Mouse (Mus musculus) embryonic fibroblast, embryonic 13.5 days (primary cell): Measurements from ENCODE around the gene Ssh1. TPM values are rescaled to one million over a fixed set of nuclear protein-coding genes. Genes with fewer than 3 reads are reported as not detected.

Source experiments
- H3K27ac ChIP-seq: 2 replicates; pipeline ENCODE4 v1.5.1; 2012; ENCODE audit warnings: low read length, control low read depth, inconsistent platforms; ENCODE audit not compliant: insufficient read depth
- H3K4me1 ChIP-seq: 2 replicates; pipeline ENCODE4 v1.6.1; 2011; ENCODE audit warnings: low read length; ENCODE audit not compliant: control insufficient read depth, insufficient read depth
- H3K4me3 ChIP-seq: 2 replicates; pipeline ENCODE4 v1.5.1; 2011; ENCODE audit warnings: mild to moderate bottlenecking, control low read depth, low read length; ENCODE audit not compliant: insufficient read depth
- CTCF ChIP-seq: IDR thresholded peaks from 2 replicates; pipeline ENCODE4 v1.5.1; 2011; ENCODE audit warnings: mild to moderate bottlenecking, control low read depth, low read length, moderate library complexity, borderline replicate concordance; ENCODE audit not compliant: insufficient read depth
- POLR2A ChIP-seq: IDR thresholded peaks from 2 replicates; pipeline ENCODE4 v1.6.1; 2011; ENCODE audit warnings: low read depth, mild to moderate bottlenecking, control low read depth, low read length, moderate library complexity
- polyA plus RNA-seq: library from polyadenylated mRNA; stranded (reverse); fragments of >200 nt; gene quantifications from 2 replicates; pipeline ENCODE4 v1.2.4, GENCODE M21; 2011; ENCODE audit warnings: low read depth; ENCODE audit not compliant: missing spikeins, insufficient read length

Gene Ssh1
- polyA plus RNA-seq, 1 experiment: 22.9 TPM

GRCm38 (mm10) chr5:114024885-114025284 is 31.2 kb upstream of the Ssh1 start:
- H3K4me3 ChIP-seq: no peak overlapping the region
- TF ChIP-seq POLR2A: no peak
- TF ChIP-seq CTCF: no peak
- H3K4me1 ChIP-seq: no peaks in the 10 kb centered on the region
- no peak overlapping the region for H3K27ac ChIP-seq

GRCm38 (mm10) chr5:114024390-114024789 is 30.7 kb upstream of the Ssh1 start:
- Histone ChIP-seq H3K4me1 (no peaks in the 10 kb centered on the region), H3K4me3 (no peak overlapping the region), H3K27ac (no peak overlapping the region)
- TF ChIP-seq CTCF (no peak), POLR2A (no peak)

DNA sequence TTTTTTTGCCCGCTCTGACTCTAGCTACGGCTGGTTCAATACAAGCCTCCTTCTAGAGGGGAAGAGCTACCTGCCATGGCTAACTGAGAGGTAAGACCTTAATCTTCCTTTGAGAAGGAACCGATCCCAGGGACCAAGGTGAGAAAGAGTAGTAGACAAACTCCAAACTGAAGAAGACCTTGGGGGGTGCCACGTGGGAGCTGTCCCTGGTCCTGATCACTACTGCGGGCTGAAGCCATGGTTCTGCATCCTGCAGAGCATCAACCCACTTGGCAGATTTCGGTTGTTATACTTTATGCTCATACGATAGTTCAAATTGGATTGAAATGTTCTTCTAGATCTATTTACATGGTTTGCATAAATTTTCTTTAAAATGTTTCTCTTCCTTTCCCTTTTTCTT is 21.4 kb upstream of the Ssh1 start:
- no peak overlapping the region for H3K27ac ChIP-seq
- TF ChIP-seq POLR2A (no peak), CTCF (no peak)
- H3K4me1 ChIP-seq: no peaks in the 10 kb centered on the region
- H3K4me3 ChIP-seq: no peak overlapping the region

DNA sequence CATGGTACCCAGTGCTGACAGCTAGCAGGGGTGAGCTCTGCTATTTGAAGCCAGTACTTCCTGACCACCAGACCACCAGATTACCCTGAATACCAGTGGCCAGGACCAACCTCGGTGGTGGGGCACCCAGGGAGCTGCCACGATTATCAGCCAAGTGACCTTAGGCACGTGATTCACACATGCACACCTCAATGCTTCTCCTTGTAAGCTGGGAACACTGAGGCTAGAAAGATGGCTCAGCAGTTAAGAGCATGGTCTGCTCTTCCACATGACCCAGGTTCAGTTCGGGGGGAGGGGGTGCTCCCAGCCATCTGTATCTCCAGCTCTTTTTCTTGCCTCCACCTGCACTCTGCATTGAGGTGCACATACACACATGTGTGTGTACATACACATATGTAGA is 15.4 kb upstream of the Ssh1 start:
- H3K4me1 ChIP-seq: no peaks in the 10 kb centered on the region
- no peak for TF ChIP-seq CTCF
- TF ChIP-seq POLR2A: no peak
- H3K4me3 ChIP-seq: no peak overlapping the region
- H3K27ac ChIP-seq: no peak overlapping the region

- H3K27ac ChIP-seq: no peak overlapping the region
- no peak overlapping the region for H3K4me3 ChIP-seq
- no peak for TF ChIP-seq POLR2A
- TF ChIP-seq CTCF: no peak
- no peaks in the 10 kb centered on the region for H3K4me1 ChIP-seq
Measured at GRCm38 (mm10) chr5:114007753-114008453, 14.2 kb upstream of the Ssh1 start.

DNA sequence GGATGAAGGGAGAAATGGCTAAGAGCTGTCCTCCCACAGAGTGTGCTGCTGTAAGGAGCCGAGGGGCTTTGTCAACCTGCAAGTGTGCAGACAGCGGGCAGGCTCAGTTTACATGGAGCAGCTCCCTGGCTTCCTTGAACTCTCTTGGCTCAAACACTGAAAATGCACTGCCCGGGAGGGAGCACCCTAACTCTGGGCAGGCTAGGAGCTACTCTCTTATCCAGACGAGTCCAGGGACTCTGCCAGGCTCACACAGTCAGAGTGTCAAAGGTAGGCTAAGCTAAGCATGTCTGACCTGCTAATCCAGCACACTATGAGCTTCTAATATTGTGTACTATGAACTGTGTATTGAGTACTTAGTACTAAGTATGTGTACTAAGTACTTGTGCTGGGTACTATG is 13.3 kb upstream of the Ssh1 start:
- TF ChIP-seq POLR2A (no peak), CTCF (no peak)
- Histone ChIP-seq H3K27ac (no peak overlapping the region), H3K4me1 (no peaks in the 10 kb centered on the region), H3K4me3 (no peak overlapping the region)

- H3K27ac ChIP-seq: no peak overlapping the region
- H3K4me3 ChIP-seq: no peak overlapping the region
- H3K4me1 ChIP-seq: no peaks in the 10 kb centered on the region
- TF ChIP-seq POLR2A: no peak
Measured at GRCm38 (mm10) chr5:114005100-114005499, 11.4 kb upstream of the Ssh1 start.

DNA sequence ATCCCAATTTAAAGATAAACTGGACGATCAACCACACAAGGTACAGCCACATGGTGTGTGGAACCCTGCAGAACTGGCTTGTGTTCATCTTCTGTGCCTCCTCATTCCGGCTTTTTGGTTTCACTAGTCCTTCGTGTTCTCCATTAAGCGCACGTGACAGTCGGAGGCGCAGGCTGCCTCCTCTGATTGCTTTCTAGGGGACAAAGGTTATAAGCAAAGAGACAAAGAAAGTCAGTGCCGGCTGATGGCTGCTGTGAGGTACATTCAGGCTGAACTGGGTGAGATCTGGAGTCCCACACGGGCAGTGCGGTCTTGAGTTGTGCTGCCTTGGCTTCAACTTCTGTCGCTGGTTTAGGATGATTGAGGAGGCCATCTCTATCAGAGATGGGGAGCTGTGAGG is 10.9 kb upstream of the Ssh1 start:
- Histone ChIP-seq H3K4me3 (no peak overlapping the region), H3K27ac (no peak overlapping the region), H3K4me1 (no peaks in the 10 kb centered on the region)
- no peak for TF ChIP-seq POLR2A
- no peak for TF ChIP-seq CTCF

- H3K4me1 ChIP-seq: no peaks in the 10 kb centered on the region
- TF ChIP-seq POLR2A (no peak), CTCF (no peak)
Measured at GRCm38 (mm10) chr5:114003542-114003941, 9.8 kb upstream of the Ssh1 start, which contains the start of gene Dao. Gene Dao, plus strand, starts transcription at chr5:114003703.

GRCm38 (mm10) chr5:113999382-113999781 is 5.7 kb upstream of the Ssh1 start:
- peaks cover 5% of the 10 kb centered on the region for H3K4me1 ChIP-seq
- H3K27ac ChIP-seq: no peak overlapping the region
- TF ChIP-seq CTCF (no peak), POLR2A (no peak)
- H3K4me3 ChIP-seq: no peak overlapping the region

More at GRCm38 (mm10) chr5:114003542-114003941, 9.8 kb upstream of the Ssh1 start, which contains the start of gene Dao:
- Histone ChIP-seq H3K27ac (no peak within 1 kb of the TSS), H3K4me3 (no peak within 1 kb of the TSS)
